Mouse (Mus musculus) embryo, embryonic 10 days (tissue): Measurements from ENCODE around the gene Mrpl17.

Source experiments
- DNase-seq: peaks from one replicate; pipeline ENCODE4 v3.0.0-alpha.2; 2015; ENCODE audit warnings: low spot score

The Mrpl17 gene

GRCm38 (mm10) chr7:105786506-105787284 is 24.2 kb downstream of the Mrpl17 start:
- peak; percentile 41 for DNase-seq

GRCm38 (mm10) chr7:105784556-105784955 is 26.3 kb downstream of the Mrpl17 start:
- peak; percentile 34 for DNase-seq

GRCm38 (mm10) chr7:105783861-105784260 is 27.0 kb downstream of the Mrpl17 start:
- no peak for DNase-seq

GRCm38 (mm10) chr7:105778553-105779265 is 32.2 kb downstream of the Mrpl17 start:
- DNase-seq, result peak; percentile 67

- DNase-seq, result peak; percentile 78
These were observed 32.9 kb downstream of the Mrpl17 start for GRCm38 (mm10) chr7:105777797-105778552.

- DNase-seq, result no peak
These were observed 33.6 kb downstream of the Mrpl17 start for GRCm38 (mm10) chr7:105777316-105777715.

- DNase-seq, result no peak
These were observed 34.9 kb downstream of the Mrpl17 start for GRCm38 (mm10) chr7:105776026-105776425.

- no peak for DNase-seq
These were observed 36.2 kb downstream of the Mrpl17 start for GRCm38 (mm10) chr7:105774661-105775060.

GRCm38 (mm10) chr7:105773041-105773440 is 37.9 kb downstream of the Mrpl17 start:
- no peak for DNase-seq

GRCm38 (mm10) chr7:105772331-105772730 is 38.6 kb downstream of the Mrpl17 start:
- no peak for DNase-seq

GRCm38 (mm10) chr7:105769959-105770358 is 40.9 kb downstream of the Mrpl17 start:
- no peak for DNase-seq

- peak; percentile 76 for DNase-seq
These were observed 43.2 kb downstream of the Mrpl17 start for GRCm38 (mm10) chr7:105767729-105768165.

GRCm38 (mm10) chr7:105764331-105764730 is 46.6 kb downstream of the Mrpl17 start:
- no peak for DNase-seq

- DNase-seq, result no peak
These were observed 48.2 kb downstream of the Mrpl17 start for GRCm38 (mm10) chr7:105762517-105763270.

GRCm38 (mm10) chr7:105761813-105762484 is 49.0 kb downstream of the Mrpl17 start:
- DNase-seq, result peak; percentile 25

- no peak for DNase-seq
These were observed 57.6 kb downstream of the Mrpl17 start for GRCm38 (mm10) chr7:105753281-105753680.
